Mouse (Mus musculus): Measurements from ENCODE around the gene Cwf19l1.

Gene Cwf19l1

DNA sequence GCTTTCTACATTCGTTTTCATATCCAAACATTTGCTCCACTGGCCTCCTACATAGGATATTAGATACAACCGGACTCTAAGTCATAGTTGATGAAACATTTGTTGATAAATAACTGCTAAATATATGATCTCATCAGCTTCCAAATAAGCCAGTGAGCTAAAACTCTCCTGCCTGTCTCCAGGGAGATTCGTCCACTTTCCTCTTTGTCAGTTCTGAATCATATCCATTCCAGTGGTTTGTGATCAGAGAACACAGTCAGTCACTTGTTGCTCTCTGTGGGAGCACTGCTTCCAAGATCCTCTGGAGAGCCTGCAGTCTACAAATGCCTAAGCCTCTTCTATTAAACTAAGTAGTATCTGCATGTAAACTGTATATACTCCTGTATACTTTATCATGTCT lies 75.5 kb downstream of the Cwf19l1 start:
- no peak for DNase-seq (ENCODE audit: low spot score in 2 of 2)

All from urinary bladder, postnatal 36 days (tissue).